Mouse (Mus musculus) G1E (cell line): Measurements from ENCODE around the gene Lzts3.

Experiments used
- CTCF ChIP-seq: IDR thresholded peaks from 2 replicates; pipeline ENCODE4 v1.5.1; 2012; ENCODE audit warnings: low read depth, low read length, inconsistent platforms, mixed read lengths
- GATA1 ChIP-seq: IDR thresholded peaks from 2 replicates; pipeline ENCODE4 v1.6.1; 2012; ENCODE audit warnings: borderline replicate concordance, low read length, inconsistent platforms, mixed read lengths
- POLR2AphosphoS5 ChIP-seq: IDR thresholded peaks from 2 replicates; pipeline ENCODE4 v1.6.1; 2012; ENCODE audit warnings: low read depth, low read length, inconsistent platforms; ENCODE audit not compliant: insufficient replicate concordance
- TAL1 ChIP-seq: conservative IDR thresholded peaks from 2 replicates; pipeline ENCODE4 v1.6.1; 2012; ENCODE audit warnings: low read depth, low read length, inconsistent platforms, mixed read lengths

- TF ChIP-seq CTCF (no peak), GATA1 (no peak), POLR2AphosphoS5 (no peak), TAL1 (no peak)
These were observed 51.6 kb downstream of the Lzts3 start for GRCm38 (mm10) chr2:130591016-130591415.
